In the genomic region with DNA sequence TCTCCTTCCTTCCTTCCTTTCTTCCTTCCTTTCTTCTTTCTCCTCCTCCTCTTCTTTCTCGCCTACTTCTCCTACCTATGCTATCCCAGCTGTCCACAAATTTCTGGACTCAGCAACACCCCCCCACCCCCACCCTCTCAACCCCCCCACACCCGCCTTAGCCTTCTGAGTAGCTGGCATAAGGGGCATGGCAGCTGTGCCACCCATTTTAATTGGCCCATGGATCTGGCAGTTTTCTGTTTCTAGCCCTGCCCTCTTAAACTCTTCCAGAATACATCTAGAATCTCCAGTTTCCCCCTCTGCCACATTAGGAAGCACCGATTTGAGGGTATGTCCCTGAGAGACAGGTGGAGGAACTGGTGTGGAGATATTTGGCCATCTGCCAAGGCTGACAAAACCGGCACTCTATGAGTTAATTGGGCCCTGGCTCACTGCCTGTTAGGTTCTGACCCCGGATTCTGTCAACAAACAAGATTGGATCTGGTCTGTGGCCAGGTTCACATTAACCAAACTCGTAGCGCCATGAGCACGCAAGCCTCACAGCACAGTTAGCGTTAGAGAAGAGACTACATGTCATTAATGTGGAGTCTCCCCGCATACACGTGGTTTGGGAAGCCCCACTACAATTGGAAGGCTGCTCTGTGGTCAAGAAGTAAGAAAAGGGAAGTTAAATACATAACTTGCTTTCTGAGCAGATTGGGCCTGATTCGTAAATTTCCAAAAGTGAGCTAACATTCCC, we compare ENCODE assay signal across 9 mouse cellular contexts. TPM values are rescaled to one million over a fixed set of nuclear protein-coding genes. Genes with fewer than 3 reads are reported as not detected.
DNase-seq lines count a peak whose midpoint lies in the region; ATAC-seq and TF ChIP-seq lines count a peak whose summit lies in the region.
"Had no signal": no experiment of that assay in that cellular context is flagged by ENCODE, and none has a peak within 500 bp of the region (broad histone marks: within the 10 kb centered on the region; RNA-seq: fewer than 3 reads in every experiment).

No protein-coding gene starts in this region.

- no peak overlapping the region for H3K27ac ChIP-seq in hindbrain, embryonic 13.5 days
- H3K27ac ChIP-seq in hindbrain, embryonic 11.5 days (ENCODE audit: low read depth, low read length) = no peak overlapping the region
- H3K27ac ChIP-seq in embryonic facial prominence, embryonic 10.5 days (replicated peaks) = 0 out of 2 replicates have a peak overlapping the region, but pooled peaks have one; percentile 6
- H3K27ac ChIP-seq in hindbrain, embryonic 15.5 days (replicated peaks) = no peak overlapping the region
- H3K27ac ChIP-seq in liver, embryonic 14.5 days = no peak overlapping the region
- H3K27ac ChIP-seq in neural tube, embryonic 15.5 days (replicated peaks) = no peak overlapping the region

- peak; percentile 65 for ATAC-seq in hindbrain, embryonic 13.5 days (ENCODE audit: low FRiP score)
- no peak for ATAC-seq in hindbrain, embryonic 11.5 days (ENCODE audit: low FRiP score)
- peak; percentile 34; the same call in 1 of the 2 replicates for ATAC-seq in hindbrain, embryonic 15.5 days (ENCODE audit: low FRiP score, low read depth)
- no peak for ATAC-seq in liver, embryonic 14.5 days (ENCODE audit: insufficient read depth)
- ATAC-seq in neural tube, embryonic 15.5 days (ENCODE audit: low FRiP score) = no peak
- ATAC-seq: Patski had no signal

- DNase-seq in hindbrain, embryonic 11.5 days (ENCODE audit: low spot score) = no peak
- no peak for DNase-seq in embryonic facial prominence, embryonic 10.5 days (ENCODE audit: low spot score)
- DNase-seq in liver, embryonic 14.5 days (ENCODE audit: low read depth in 3 of 3, low spot score in 3 of 3) = no peak
- no peak for DNase-seq in thymus, postnatal 4 days
- no peak for DNase-seq in layer of hippocampus, adult 9-11 months

- H3K4me2 ChIP-seq in hindbrain, embryonic 13.5 days = peak overlapping the region; percentile 29; the same call in 1 of the 2 replicates
- no peak overlapping the region for H3K4me2 ChIP-seq in hindbrain, embryonic 11.5 days (replicated peaks; ENCODE audit: low read depth, low read length)
- peak overlapping the region; percentile 34; the same call in 1 of the 2 replicates for H3K4me2 ChIP-seq in hindbrain, embryonic 15.5 days
- H3K4me2 ChIP-seq in liver, embryonic 14.5 days (ENCODE audit: low read depth) = peak overlapping the region; percentile 22
- H3K4me2 ChIP-seq in neural tube, embryonic 15.5 days = peak overlapping the region; percentile 34; the same call in 1 of the 2 replicates

- no peak overlapping the region for H3K4me3 ChIP-seq in hindbrain, embryonic 13.5 days
- no peak overlapping the region for H3K4me3 ChIP-seq in hindbrain, embryonic 11.5 days (ENCODE audit: low read depth, low read length)
- H3K4me3 ChIP-seq in embryonic facial prominence, embryonic 10.5 days = no peak overlapping the region
- no peak overlapping the region for H3K4me3 ChIP-seq in hindbrain, embryonic 15.5 days
- H3K4me3 ChIP-seq in liver, embryonic 14.5 days (ENCODE audit: insufficient read depth in 1 of 2, low read depth in 2 of 2, low read length in 2 of 2) = no peak overlapping the region
- H3K4me3 ChIP-seq in neural tube, embryonic 15.5 days (replicated peaks) = no peak overlapping the region

- TF ChIP-seq CTCF in liver, embryonic 14.5 days (IDR thresholded peaks at IDR 0.05; ENCODE audit: low read depth) = no peak

- TF ChIP-seq EP300 in liver, embryonic 14.5 days (IDR thresholded peaks at IDR 0.05; ENCODE audit: low read depth) = no peak

- H3K9me3 ChIP-seq in hindbrain, embryonic 13.5 days = no peaks in the 10 kb centered on the region
- no peaks in the 10 kb centered on the region for H3K9me3 ChIP-seq in hindbrain, embryonic 11.5 days (ENCODE audit: control insufficient read depth, low read length)
- no peaks in the 10 kb centered on the region for H3K9me3 ChIP-seq in embryonic facial prominence, embryonic 10.5 days
- H3K9me3 ChIP-seq in hindbrain, embryonic 15.5 days = no peaks in the 10 kb centered on the region
- no peaks in the 10 kb centered on the region for H3K9me3 ChIP-seq in liver, embryonic 14.5 days (ENCODE audit: control insufficient read depth, low read length)
- H3K9me3 ChIP-seq in neural tube, embryonic 15.5 days (replicated peaks) = no peaks in the 10 kb centered on the region

- H3K4me1 ChIP-seq in hindbrain, embryonic 13.5 days (replicated peaks) = peaks cover 9% of the 10 kb centered on the region; the same call in 1 of the 2 replicates
- no peaks in the 10 kb centered on the region for H3K4me1 ChIP-seq in hindbrain, embryonic 11.5 days (replicated peaks; ENCODE audit: control insufficient read depth, insufficient read depth, low read length)
- H3K4me1 ChIP-seq in embryonic facial prominence, embryonic 10.5 days = peaks cover 9% of the 10 kb centered on the region
- peaks cover 10% of the 10 kb centered on the region for H3K4me1 ChIP-seq in hindbrain, embryonic 15.5 days (replicated peaks)
- H3K4me1 ChIP-seq in liver, embryonic 14.5 days (replicated peaks; ENCODE audit: control insufficient read depth in 2 of 2, insufficient read depth in 2 of 2, low read length in 1 of 2) = peaks cover 0 to 2% of the 10 kb centered on the region in 2 experiments; a peak in 1 of 4 replicates
- H3K4me1 ChIP-seq in neural tube, embryonic 15.5 days = peaks cover 6% of the 10 kb centered on the region

- H3K9ac ChIP-seq in hindbrain, embryonic 13.5 days = no peak overlapping the region
- H3K9ac ChIP-seq in hindbrain, embryonic 11.5 days (ENCODE audit: low read depth, low read length) = no peak overlapping the region
- no peak overlapping the region for H3K9ac ChIP-seq in hindbrain, embryonic 15.5 days
- no peak overlapping the region for H3K9ac ChIP-seq in liver, embryonic 14.5 days (replicated peaks)
- H3K9ac ChIP-seq in neural tube, embryonic 15.5 days (replicated peaks) = no peak overlapping the region

- H3K36me3 ChIP-seq in hindbrain, embryonic 13.5 days = no peaks in the 10 kb centered on the region
- no peaks in the 10 kb centered on the region for H3K36me3 ChIP-seq in hindbrain, embryonic 11.5 days (ENCODE audit: control insufficient read depth, insufficient read depth, low read length)
- no peaks in the 10 kb centered on the region for H3K36me3 ChIP-seq in embryonic facial prominence, embryonic 10.5 days (replicated peaks)
- H3K36me3 ChIP-seq in hindbrain, embryonic 15.5 days = no peaks in the 10 kb centered on the region
- no peaks in the 10 kb centered on the region for H3K36me3 ChIP-seq in liver, embryonic 14.5 days (replicated peaks; ENCODE audit: control insufficient read depth, insufficient read depth, low read depth)
- H3K36me3 ChIP-seq in neural tube, embryonic 15.5 days = no peaks in the 10 kb centered on the region

- H3K27me3 ChIP-seq in hindbrain, embryonic 13.5 days = no peaks in the 10 kb centered on the region
- no peaks in the 10 kb centered on the region for H3K27me3 ChIP-seq in hindbrain, embryonic 11.5 days (ENCODE audit: control insufficient read depth, insufficient read depth, low read length)
- no peaks in the 10 kb centered on the region for H3K27me3 ChIP-seq in embryonic facial prominence, embryonic 10.5 days (replicated peaks; ENCODE audit: low read depth, poor library complexity, severe bottlenecking)
- no peaks in the 10 kb centered on the region for H3K27me3 ChIP-seq in hindbrain, embryonic 15.5 days
- H3K27me3 ChIP-seq in liver, embryonic 14.5 days (ENCODE audit: control insufficient read depth, insufficient read depth, low read length) = no peaks in the 10 kb centered on the region
- no peaks in the 10 kb centered on the region for H3K27me3 ChIP-seq in neural tube, embryonic 15.5 days (replicated peaks)
- H3K27me3 ChIP-seq: Patski had no signal

- whole genome bisulfite sequencing in hindbrain, embryonic 13.5 days = 48% methylated on average over 12 of the region's 12 CpGs
- 72% methylated on average over 12 of the region's 12 CpGs for WGBS in hindbrain, embryonic 11.5 days
- 65% methylated on average over 12 of the region's 12 CpGs for WGBS in embryonic facial prominence, embryonic 10.5 days
- 36% methylated on average over 12 of the region's 12 CpGs for WGBS in hindbrain, embryonic 15.5 days
- WGBS in liver, embryonic 14.5 days (ENCODE audit: insufficient replicate concordance) = 15% methylated on average over 12 of the region's 12 CpGs
- 39% methylated on average over 12 of the region's 12 CpGs for WGBS in neural tube, embryonic 15.5 days

RNA-seq across cellular contexts. Expression of a gene that starts 11.2 kb away (rescaled TPM):
- 33.5 and 34.4 TPM in 2 replicates for polyA plus RNA-seq in hindbrain, embryonic 13.5 days (2015; fragmentation: Nextera tagmentation; extraction: Ambion mirVana)
- 57.9 and 71.1 TPM in 2 replicates for polyA plus RNA-seq in hindbrain, embryonic 11.5 days (2014; fragmentation: Nextera tagmentation; extraction: Ambion mirVana)
- polyA plus RNA-seq in embryonic facial prominence, embryonic 10.5 days (2016; fragmentation: Nextera tagmentation; extraction: Ambion mirVana) = 32.5 and 33.6 TPM in 2 replicates
- 23.3 and 23.9 TPM in 2 replicates for polyA plus RNA-seq in hindbrain, embryonic 15.5 days (2015; fragmentation: Nextera tagmentation; extraction: Ambion mirVana)
- polyA plus RNA-seq in liver, embryonic 14.5 days (2012; rRNA removed) = 1.6 and 2.7 TPM in 2 replicates
- polyA plus RNA-seq in liver, embryonic 14.5 days (2014; fragmentation: Nextera tagmentation; extraction: Ambion mirVana) = 4.2 and 4.3 TPM in 2 replicates
- polyA plus RNA-seq in neural tube, embryonic 15.5 days (2015; fragmentation: Nextera tagmentation; extraction: Ambion mirVana) = 21.3 and 23.2 TPM in 2 replicates

Comparison
In these comparisons a context has a peak if more than half of its experiments do, and no peak if none do; other contexts are left out.
1. ATAC-seq: peak in hindbrain, embryonic 13.5 days (single experiment) and hindbrain, embryonic 15.5 days (single experiment); none in hindbrain, embryonic 11.5 days (single experiment), liver, embryonic 14.5 days (single experiment) and neural tube, embryonic 15.5 days (single experiment).